Mouse (Mus musculus): ENCODE results near the gene Mrpl32. TPM values are rescaled to one million over a fixed set of nuclear protein-coding genes. Genes with fewer than 3 reads are reported as not detected.
A peak's percentile ranks its signal among the peaks of the same experiment; 100 is the strongest.

The Mrpl32 gene
- polyA plus RNA-seq, 1 experiment from 2014 or later, result 119 TPM

DNA sequence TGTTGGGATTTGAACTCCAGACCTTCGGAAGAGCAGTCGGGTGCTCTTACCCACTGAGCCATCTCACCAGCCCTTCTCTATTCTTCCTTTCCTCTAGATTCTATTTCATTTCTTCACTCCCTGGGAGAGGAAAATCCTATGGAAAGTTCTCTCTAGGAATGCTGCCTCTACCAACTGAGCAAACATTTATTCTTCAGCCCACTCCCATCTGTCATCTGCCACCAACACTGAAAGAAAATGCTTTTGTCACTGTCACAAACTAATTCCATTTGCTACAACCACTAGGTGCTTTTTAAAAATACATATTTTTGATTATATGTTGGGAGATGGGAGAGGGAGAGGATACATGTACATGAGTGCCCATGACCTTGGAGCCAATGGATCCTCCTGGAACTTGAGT lies 10.2 kb downstream of the Mrpl32 start:
- WGBS, result 95% methylated on average over 2 of the region's 2 CpGs
- Histone ChIP-seq H3K9me3 (ENCODE audit: control insufficient read depth, low read length) (no peaks in the 10 kb centered on the region), H3K4me3 (ENCODE audit: low read depth, low read length) (no peak overlapping the region), H3K4me1 (ENCODE audit: control insufficient read depth, insufficient read depth, low read length) (no peaks in the 10 kb centered on the region), H3K9ac (ENCODE audit: low read depth, low read length) (no peak overlapping the region), H3K36me3 (ENCODE audit: control insufficient read depth, insufficient read depth, low read length) (no peaks in the 10 kb centered on the region), H3K27ac (replicated peaks; ENCODE audit: low read depth, low read length) (no peak overlapping the region), H3K27me3 (replicated peaks; ENCODE audit: control insufficient read depth, insufficient read depth, low read length) (no peaks in the 10 kb centered on the region), H3K4me2 (ENCODE audit: low read depth, low read length) (no peak overlapping the region)
- no peak for ATAC-seq (ENCODE audit: low read depth)
- DNase-seq (ENCODE audit: low spot score), result no peak

DNA sequence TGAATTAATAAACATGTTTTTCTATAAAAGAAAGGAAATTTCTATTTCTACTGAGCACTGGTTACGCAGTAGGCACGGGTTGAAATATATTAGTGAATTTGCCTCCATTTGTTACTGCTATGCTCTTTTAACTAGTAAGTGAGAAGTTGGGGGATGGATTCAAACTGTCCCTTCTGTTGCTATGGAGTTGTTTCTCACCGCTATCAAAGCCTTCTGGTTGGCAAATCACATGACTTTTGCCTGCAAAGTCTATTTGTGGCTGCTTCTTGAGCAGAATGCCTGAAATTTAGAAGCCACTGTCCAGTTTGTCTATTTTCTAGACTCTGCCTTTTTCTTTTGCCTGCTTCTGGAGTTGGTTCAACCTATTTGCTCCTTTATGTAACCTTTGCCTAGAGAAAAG lies 32.6 kb downstream of the Mrpl32 start:
- WGBS, result 79% methylated on average over 3 of the region's 3 CpGs
- ATAC-seq (ENCODE audit: low read depth), result no peak
- no peaks in the 10 kb centered on the region for H3K9me3 ChIP-seq (ENCODE audit: control insufficient read depth, low read length)

DNA sequence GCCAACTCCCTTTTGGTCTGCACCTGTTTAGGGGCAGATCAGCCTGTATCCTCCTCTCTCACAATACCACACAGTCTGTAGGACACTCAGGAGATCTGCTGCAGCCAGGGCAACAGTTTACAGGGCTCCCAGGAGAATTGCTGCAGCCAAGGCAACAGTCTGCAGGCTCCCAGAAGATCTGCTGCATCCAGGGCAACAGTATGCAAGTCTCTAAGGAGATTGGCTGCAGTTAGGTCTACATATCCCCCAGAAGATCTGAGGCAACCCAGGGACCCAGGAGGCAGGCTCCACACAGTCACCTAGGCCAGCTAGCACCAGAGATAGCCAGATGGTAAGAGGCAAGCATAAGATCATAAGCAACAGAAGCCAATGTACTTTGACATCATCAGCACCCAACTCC lies 38.8 kb downstream of the Mrpl32 start:
- Histone ChIP-seq H3K27me3 (replicated peaks; ENCODE audit: control insufficient read depth, insufficient read depth, low read length) (no peaks in the 10 kb centered on the region), H3K36me3 (ENCODE audit: control insufficient read depth, insufficient read depth, low read length) (no peaks in the 10 kb centered on the region), H3K4me2 (ENCODE audit: low read depth, low read length) (no peak overlapping the region), H3K27ac (replicated peaks; ENCODE audit: low read depth, low read length) (no peak overlapping the region), H3K9me3 (ENCODE audit: control insufficient read depth, low read length) (no peaks in the 10 kb centered on the region), H3K4me1 (ENCODE audit: control insufficient read depth, insufficient read depth, low read length) (no peaks in the 10 kb centered on the region), H3K4me3 (ENCODE audit: low read depth, low read length) (no peak overlapping the region), H3K9ac (ENCODE audit: low read depth, low read length) (no peak overlapping the region)
- ATAC-seq (ENCODE audit: low read depth) (peak; percentile 70; the same call in 1 of the 2 replicates), DNase-seq (ENCODE audit: low spot score) (peak; percentile 4)

More for the DNA sequence above, 32.6 kb downstream of the Mrpl32 start:
- H3K27me3 ChIP-seq (replicated peaks; ENCODE audit: control insufficient read depth, insufficient read depth, low read length), result no peaks in the 10 kb centered on the region
- H3K4me3 ChIP-seq (ENCODE audit: low read depth, low read length), result no peak overlapping the region
- no peak for DNase-seq (ENCODE audit: low spot score)
- H3K27ac ChIP-seq (replicated peaks; ENCODE audit: low read depth, low read length), result no peak overlapping the region
- no peak overlapping the region for H3K4me2 ChIP-seq (ENCODE audit: low read depth, low read length)
- no peak overlapping the region for H3K9ac ChIP-seq (ENCODE audit: low read depth, low read length)
- no peaks in the 10 kb centered on the region for H3K36me3 ChIP-seq (ENCODE audit: control insufficient read depth, insufficient read depth, low read length)
- H3K4me1 ChIP-seq (ENCODE audit: control insufficient read depth, insufficient read depth, low read length), result no peaks in the 10 kb centered on the region

DNA sequence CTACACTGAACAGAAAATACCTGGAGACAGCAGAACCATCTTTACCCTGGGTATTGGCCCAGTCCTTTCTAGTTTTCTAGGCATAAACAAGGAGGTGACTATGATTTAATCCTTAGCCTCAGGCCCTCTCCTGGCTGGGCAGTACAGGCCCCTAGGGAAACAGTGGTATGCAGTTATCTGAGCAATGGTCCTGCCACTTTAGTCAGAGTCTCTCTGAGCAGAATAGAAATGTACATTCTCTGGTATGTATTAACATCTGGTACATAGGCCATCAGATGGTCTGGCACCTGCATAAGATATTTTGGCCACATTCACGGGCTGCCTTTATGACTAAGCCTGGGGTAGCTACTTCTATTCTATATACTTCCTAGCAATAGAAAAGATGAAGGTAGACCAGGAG lies 51.6 kb downstream of the Mrpl32 start:
- no peaks in the 10 kb centered on the region for H3K4me1 ChIP-seq (ENCODE audit: control insufficient read depth, insufficient read depth, low read length)
- no peaks in the 10 kb centered on the region for H3K27me3 ChIP-seq (replicated peaks; ENCODE audit: control insufficient read depth, insufficient read depth, low read length)
- H3K4me3 ChIP-seq (ENCODE audit: low read depth, low read length), result no peak overlapping the region
- DNase-seq (ENCODE audit: low spot score), result no peak
- 82% methylated on average over 1 of the region's 1 CpGs for WGBS
- H3K9me3 ChIP-seq (ENCODE audit: control insufficient read depth, low read length), result no peaks in the 10 kb centered on the region
- H3K9ac ChIP-seq (ENCODE audit: low read depth, low read length), result no peak overlapping the region
- no peak overlapping the region for H3K4me2 ChIP-seq (ENCODE audit: low read depth, low read length)
- no peaks in the 10 kb centered on the region for H3K36me3 ChIP-seq (ENCODE audit: control insufficient read depth, insufficient read depth, low read length)
- no peak overlapping the region for H3K27ac ChIP-seq (replicated peaks; ENCODE audit: low read depth, low read length)
- ATAC-seq (ENCODE audit: low read depth), result no peak

Other genes starting within 250 kb of the Mrpl32 start
- 1.9 and 2.0 TPM in 2 replicates for gene Hecw1, start 89.9 kb downstream of the Mrpl32 start, polyA plus RNA-seq (2014; fragmentation: Nextera tagmentation; extraction: Ambion mirVana)
- 179 and 187 TPM in 2 replicates for gene Psma2, start 75 bp upstream of the Mrpl32 start, polyA plus RNA-seq (2014; fragmentation: Nextera tagmentation; extraction: Ambion mirVana)
- gene AW209491, start 17.0 kb upstream of the Mrpl32 start, polyA plus RNA-seq (2014; fragmentation: Nextera tagmentation; extraction: Ambion mirVana), result 23.4 and 24.4 TPM in 2 replicates